Mouse (Mus musculus): ENCODE results near the gene Sytl1.

Sytl1 gene

DNA sequence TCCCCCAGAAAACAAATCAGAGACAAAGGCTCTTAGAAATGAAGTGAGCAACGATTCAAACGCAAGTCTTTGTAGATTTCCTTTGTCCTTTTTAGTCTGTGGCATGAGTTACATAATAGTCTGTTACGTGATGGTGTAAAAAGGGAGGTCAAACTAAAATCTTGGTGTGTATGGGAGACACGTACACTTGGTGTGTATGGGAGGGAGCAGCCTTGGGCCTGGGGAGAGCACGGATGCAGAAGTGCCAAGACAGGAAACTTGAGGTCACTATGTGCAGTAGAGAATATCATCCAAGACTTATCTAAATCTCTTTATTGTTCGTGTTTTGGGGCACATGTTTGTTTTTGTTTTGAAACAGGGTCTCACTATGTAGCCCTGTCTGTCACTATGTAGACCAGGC, 15.2 kb upstream of the Sytl1 start:
- no peak for DNase-seq

DNA sequence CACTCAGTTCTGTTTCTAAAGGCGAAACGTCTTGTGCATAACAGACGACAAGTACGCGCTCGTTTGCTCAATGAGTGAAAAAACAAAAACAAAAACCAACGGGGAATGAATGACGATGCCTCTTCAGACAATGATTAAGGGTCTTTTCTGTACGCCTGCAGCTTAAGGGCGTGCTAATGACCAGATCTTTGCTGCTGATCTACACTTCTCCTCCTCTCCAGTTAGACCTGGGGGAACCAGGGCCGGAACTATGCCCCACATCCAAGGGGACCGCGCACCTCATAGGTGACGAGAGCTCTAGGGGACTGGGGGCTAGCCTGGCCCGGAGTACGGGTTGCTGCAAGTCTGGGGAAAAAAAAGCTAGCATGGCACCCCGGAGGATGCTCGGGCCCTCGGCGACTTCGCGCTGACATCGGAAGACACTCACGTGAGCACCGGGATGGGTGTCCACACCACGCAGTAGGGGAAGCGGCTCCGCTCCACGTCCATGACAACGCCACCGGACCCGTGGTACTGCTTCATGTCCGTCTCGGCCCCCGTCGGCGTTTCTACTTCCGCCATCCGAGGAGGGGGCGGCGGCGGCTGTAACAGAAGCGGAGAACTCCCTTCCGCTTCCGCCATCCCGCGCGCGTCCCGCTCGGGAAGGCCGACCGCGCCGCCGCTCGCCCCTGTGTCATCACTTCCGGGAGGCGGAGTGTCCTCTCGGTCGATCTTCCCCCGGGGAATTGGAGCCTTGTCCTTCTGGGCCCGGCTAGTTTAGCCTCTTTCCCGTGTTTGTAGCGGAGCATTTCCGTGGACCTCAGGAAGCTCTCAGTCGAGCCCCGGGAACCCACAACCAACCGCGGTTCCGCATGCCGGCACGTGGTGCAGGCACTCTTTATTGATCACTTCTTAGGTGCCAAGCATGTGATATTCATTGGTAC, 14.5 kb upstream of the Sytl1 start, which contains the start of gene Tmem222:
TSS of gene Tmem222 (minus strand) at position 689 of the 923 bp plus-strand sequence.
- DNase-seq = peak; percentile 94 to 96

GRCm38 (mm10) chr4:133270929-133271328, 8.0 kb upstream of the Sytl1 start:
- DNase-seq = no peak

GRCm38 (mm10) chr4:133269596-133269995, 6.7 kb upstream of the Sytl1 start:
- DNase-seq = no peak

DNA sequence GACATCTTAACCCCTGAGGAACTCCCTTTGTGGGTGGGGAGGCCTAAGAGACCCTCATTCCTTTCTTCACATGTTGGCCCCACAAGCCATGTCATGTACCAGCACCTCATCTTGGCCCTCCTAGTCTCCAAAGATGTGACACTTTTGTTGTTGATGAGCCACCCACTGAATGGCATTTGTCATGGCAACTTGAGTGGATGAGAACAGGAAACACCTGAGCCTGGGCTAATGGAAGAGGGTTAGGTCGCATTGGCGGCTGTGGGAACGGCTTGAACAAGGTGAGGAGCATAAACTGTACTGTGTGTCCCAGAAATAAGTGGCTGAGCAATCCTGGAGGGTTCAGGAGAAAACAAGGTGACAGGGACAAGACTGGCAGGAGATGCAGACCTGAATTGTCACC, 6.0 kb upstream of the Sytl1 start:
- no peak for DNase-seq

GRCm38 (mm10) chr4:133266248-133266880, 3.5 kb upstream of the Sytl1 start:
- no peak for DNase-seq

GRCm38 (mm10) chr4:133265759-133266158, 2.8 kb upstream of the Sytl1 start:
- peak in 1 of 2 experiments; percentile 40 for DNase-seq

GRCm38 (mm10) chr4:133265297-133265696, 2.4 kb upstream of the Sytl1 start:
- DNase-seq = no peak

DNA sequence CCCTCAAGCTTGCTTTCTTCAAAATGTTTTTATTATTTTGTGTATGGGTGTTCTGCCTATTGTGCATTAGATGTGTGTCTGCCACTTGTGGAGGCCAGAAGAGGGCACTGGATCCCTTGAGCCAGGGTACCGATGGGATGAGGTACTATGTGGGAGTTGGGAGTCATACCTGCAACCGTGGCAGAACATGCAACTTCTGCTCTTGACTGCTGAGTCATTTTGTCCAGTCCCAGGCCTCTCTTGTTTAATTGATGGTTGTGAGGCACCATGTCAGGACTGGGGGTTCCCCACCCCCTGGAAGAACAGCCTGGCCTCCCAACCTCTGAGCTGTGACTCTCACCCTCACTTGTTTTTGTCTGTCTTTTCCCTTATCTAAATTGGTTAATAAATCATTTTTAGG, 1.6 kb upstream of the Sytl1 start:
- DNase-seq = no peak

DNA sequence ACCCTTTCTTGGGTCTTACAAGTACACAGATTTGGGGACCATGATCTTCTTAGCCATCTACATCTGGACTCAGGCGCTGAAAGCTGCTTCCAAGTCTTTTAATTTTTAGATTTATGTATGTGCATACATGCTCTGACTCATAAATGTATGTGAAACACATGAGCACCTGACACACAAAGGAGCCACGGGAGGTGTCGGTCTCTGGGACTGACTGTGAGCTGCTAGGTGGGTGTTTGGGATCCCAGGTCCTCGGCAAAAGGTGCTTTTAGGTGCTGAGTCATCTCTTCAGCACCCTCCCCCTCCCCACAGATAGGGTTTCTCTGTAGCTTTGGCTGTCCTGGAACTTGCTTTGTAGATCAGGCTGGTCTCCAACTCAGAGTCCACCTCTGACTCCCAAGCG, 843 bp upstream of the Sytl1 start:
- no peak for DNase-seq

DNA sequence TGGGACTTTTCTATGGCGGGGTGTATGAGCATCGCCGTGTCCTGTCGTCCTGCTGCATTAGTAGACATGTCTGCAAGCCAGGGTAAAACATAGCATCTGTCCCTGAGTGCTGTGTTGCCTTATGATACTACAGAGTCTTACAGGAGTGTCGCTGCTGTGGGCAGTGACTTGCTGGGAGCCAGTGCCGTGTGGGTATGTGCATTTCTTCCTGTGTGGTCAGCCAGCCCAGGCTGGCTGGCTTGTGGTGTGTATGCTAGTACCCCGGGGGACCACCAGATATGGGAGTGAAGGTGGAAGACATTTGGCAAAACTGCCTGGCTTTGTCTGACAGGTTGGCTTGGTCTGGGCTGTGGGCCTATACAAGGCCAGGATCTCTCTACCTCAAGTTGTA, 543 bp downstream of the Sytl1 start:
- DNase-seq = no peak

DNA sequence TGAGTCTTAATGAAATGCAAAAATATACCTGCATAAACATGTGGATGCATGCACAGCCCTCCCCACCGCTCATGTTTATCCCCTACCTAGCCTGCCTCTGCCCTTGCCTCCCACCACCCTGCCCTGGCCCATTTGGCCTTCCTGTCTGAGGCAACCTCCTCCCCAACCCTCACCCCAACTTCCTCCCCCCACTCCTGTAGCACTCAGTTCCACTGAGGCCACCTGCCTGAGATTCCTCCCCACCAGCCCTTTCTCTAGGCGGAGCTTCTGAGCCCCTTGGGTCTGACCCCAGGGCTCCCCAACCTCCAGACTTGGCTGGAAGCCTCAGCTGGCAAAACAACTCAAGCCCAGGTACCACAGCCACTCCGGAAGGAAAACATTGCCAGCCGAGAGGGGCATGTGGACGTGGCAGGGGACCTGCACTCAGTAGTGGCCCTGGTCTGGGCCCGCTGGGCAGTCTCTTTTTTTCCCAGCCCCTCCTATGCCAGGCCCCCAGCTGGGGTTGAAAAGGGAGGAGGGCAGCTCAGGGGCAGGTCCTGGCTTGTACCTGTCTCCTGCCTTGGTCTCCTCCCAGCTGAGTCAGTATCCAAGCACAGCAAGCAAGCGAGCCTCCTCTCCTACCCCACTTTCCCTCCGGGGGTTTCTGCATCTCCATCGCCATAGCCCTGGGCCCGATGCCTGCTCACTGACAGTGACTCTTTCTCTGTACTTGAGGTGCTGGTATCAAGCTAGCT, 1.1 kb downstream of the Sytl1 start:
- DNase-seq = no peak

GRCm38 (mm10) chr4:133257798-133258408, 5.0 kb downstream of the Sytl1 start:
- DNase-seq = no peak

DNA sequence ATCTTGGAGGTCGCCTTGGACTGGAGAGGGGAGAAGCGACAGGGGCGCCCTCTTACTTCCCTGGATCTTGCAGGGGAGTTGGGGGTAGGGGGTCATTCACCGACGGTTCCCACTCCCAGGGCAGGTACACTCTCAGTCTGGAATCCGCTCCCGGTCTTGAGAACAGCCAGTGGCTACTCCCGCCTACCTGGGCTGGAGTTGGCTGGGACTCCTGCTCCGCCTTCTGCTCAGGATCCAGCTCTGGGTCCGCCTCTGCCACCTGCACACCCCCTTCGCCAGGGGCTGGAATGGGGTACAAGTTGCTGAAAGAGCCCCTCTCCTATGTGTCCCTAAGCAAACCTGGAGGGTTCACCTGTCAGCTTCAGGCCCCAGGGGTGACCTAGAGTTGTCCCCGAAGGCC, 5.7 kb downstream of the Sytl1 start:
- peak; percentile 46 to 67 for DNase-seq

- peak; percentile 43 to 54 for DNase-seq
These were observed 6.1 kb downstream of the Sytl1 start for GRCm38 (mm10) chr4:133256820-133257219.

- no peak for DNase-seq
These were observed 7.5 kb downstream of the Sytl1 start for GRCm38 (mm10) chr4:133255392-133255791.

GRCm38 (mm10) chr4:133253412-133253811, 9.5 kb downstream of the Sytl1 start:
- DNase-seq = peak; percentile 23 to 38

DNA sequence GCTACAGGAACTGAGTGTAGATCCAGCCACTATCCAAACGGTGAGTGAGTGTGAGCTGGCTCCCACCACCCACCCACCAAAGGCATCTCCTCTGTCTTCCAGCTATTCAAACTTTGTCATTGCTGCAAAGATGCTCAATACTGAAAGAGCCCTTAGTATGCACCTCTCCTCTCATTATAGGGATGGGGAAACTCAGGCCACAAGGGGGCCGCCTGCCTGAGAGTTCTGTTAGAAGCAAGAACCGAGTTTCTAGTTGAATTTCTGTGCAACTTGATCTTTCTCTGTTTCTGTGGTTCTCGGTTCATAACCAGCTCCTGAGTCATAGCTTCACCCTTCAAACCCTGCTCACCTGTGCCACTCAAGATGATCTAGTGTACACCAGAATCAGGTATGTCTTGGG, 10.8 kb downstream of the Sytl1 start:
- DNase-seq = peak; percentile 44 to 53

DNA sequence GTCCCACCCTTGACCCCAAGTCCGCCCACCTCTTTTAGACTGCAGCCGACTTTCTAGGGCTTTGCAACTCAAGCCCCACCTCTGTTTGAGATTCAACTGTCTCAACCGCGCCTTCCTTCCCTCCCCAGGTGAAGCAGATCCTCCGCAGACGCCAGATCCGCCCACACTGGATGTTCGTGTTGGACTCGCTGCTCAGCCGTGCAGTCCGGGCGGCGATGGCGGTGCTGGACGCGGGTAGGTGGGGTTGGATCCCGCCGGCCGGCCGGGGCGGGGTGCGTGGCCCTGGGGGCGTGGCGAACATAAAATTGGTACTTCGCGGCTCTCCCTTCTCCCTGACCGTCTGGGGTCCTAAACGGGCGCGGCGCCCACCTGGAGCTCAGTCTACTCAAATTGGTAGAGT, 11.7 kb downstream of the Sytl1 start:
- DNase-seq = peak; percentile 61 to 74

- DNase-seq = peak; percentile 91 to 92
These were observed 12.3 kb downstream of the Sytl1 start for GRCm38 (mm10) chr4:133250609-133251008.

DNA sequence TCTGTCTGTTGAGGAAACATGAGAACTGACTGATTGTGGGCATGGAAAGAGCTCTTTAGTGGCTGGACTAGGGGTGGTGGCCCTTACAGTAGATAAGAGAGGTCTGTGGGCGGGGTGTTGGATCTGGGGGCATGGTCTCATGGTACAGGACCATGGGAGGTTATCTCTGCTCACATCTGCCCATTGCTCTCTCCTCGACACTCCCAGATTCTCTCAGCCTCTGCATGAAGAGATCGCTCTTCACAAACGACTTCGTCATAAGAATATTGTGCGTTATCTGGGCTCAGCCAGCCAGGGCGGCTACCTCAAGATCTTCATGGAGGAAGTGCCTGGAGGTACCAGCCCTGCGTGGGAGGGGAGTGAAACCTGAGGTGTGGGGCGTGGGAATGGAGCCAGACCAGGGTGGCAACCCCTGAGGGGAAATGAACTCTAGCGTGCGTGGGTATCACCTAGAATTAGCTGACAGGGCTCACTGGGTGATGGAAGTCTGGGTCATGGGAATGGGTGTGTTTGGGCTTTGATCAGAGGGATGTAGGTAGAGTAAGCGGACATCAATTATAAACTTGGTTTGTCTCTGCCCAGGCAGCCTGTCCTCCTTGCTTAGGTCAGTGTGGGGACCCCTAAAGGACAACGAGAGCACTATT, 15.0 kb downstream of the Sytl1 start:
- DNase-seq = no peak

GRCm38 (mm10) chr4:133247072-133247471, 15.8 kb downstream of the Sytl1 start:
- peak; percentile 60 to 73 for DNase-seq

Measured in kidney, postnatal 4 days (tissue).